Mouse (Mus musculus): ENCODE results near the gene Rdh9.

DNA sequence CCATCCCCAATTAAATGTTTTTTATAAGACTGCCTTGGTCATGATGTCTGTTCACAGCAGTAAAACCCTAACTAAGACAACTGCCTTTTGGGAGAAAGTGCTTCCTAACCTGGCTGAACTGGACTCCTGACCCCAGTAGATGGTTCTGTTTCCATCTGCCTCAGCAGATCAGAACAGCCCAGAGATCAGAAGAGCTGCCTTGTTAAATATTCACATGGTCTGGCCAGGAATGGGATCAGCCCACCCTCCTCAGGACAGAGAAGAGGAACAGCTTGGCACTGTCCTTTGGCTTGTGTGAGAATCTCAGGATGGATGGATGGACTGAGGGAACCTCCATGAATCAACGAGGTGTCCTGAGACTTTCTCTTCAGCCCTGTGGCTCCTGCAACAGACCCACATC, 23.1 kb downstream of the Rdh9 start:
- no peak for TF ChIP-seq CTCF (IDR thresholded peaks at IDR 0.05; ENCODE audit: extremely low read depth, insufficient read depth, low read length)
- no peak for TF ChIP-seq POLR2A (IDR thresholded peaks at IDR 0.05; ENCODE audit: extremely low read depth, insufficient read depth, low read length)
